Mouse (Mus musculus): ENCODE data around the gene Alms1.
"Not testable (repeated sequence)": the region's sequence is repeated elsewhere in the genome, so short reads cannot be mapped to it uniquely, and the experiment has no call there.

Gene Alms1

DNA sequence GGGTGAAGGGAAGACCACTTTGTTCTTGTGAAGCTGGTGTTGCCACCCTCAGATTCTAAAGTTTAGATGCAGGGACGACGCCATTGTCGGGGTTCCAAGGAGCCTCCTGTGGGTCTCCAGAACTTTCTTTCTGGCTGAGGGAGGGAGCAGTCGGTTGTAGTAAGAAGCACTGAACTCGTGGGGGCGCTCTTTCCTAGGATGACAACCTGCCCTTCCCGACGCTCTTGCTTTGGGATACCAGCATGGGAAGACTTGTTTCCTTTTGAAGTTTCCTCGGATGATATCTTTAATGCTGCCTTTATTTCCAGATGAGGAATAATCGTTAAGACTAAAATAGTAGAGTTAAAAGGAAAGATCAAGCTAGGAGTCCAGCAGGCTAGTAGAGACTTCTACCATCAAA lies 125.8 kb downstream of the Alms1 start, which contains the start of gene Nat8f7:
Gene Nat8f7, minus strand, starts transcription at position 101 of the 400 bp plus-strand sequence.
- DNase-seq (ENCODE audit: low read depth, low spot score), result not testable (repeated sequence)
